Mouse (Mus musculus) cerebellum, postnatal 14 days (tissue): ENCODE results near the gene Brf1.

Experiments
- DNase-seq, 2 experiments: peaks; one replicate each; pipeline ENCODE4 v3.0.0; 2021; ENCODE audit warnings: mixed read lengths in 2 of 2

The Brf1 gene

DNA sequence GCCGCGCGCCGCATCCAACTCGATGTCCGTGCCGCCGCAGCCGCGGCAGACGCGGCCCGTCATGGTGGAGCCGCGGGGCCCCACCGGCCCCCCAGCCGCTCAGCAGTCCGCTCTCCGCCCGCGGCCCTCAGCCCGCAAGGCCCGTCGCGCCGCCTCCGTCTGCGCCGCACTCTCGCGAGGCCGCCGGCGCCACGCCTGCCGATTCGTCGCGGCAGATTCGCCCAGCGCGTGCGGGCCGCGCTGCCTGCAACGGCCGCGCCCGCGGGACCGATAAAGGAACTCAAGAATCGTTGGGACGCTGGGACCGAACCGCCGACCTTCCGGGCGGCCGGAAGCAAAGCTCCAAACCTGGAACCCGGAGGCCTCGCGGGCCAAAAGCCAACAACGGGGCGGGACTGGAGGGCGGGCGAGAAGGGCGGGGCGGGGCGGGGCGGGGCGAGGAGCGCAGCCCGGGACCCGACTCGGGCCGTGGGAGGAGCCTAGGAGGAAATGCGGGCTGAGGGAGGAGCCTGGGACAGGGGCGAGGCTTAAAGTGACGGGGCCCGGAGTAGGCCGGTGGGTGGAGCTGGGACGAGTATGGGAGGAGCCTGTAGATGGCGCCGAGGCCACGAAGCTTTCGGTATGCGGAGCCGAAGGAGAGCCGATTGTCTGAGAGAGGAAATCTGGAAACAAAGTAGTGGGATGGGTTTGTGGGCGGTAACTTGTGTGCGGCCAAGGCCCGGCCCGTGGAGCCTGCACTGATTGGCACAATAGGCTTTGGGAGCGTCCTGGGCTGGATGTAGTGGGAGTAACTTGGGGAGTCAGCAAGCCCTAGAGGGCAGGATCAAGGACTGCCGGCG lies at the start of gene Brf1:
Brf1 (minus strand) TSS at position 411 of the 839 bp plus-strand sequence.
- DNase-seq, result peak; percentile 96 to 97

GRCm38 (mm10) chr12:113049836-113050235 lies 49.3 kb upstream of the Brf1 start:
- no peak for DNase-seq

DNA sequence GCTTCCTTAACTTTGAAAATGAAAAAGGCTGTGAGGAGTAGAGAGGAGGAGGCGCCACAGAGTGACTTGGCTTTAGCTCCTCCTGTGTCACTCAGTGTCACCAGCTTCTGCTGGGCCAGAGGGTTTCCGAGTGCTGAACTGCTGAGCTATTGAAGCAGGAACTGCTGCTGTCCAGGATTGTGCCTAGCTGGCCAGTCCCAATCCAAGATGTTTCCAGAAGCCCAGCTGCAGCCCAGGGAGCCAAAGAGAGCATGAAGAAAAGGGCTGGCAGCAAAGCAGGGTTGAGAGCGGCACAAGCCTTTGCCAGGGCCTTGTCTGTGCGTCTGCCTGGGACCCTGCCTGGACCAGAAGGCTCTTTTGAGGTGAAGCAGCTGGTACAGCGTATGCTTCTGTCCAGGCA lies 47.6 kb upstream of the Brf1 start:
- no peak for DNase-seq

DNA sequence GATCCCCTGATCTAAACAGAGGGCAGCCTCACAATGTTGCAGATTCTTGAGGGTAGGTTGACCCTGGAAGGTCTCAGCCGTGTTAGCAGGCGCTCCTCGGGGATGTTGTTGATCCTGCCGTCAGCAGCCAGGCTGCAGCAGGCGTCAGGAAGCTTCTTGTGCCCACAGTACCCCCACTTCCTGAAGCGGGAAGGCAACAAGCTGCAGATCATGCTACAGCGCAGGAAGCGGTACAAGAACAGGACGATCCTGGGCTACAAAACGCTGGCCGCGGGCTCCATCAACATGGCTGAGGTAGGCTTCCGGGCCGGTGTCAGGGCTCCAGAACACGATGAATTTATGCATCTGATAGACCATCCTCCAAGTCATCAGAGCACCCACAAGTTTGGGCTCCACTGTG lies 46.4 kb upstream of the Brf1 start:
- no peak for DNase-seq

- DNase-seq, result peak; percentile 82
These were observed 44.6 kb upstream of the Brf1 start for GRCm38 (mm10) chr12:113044916-113045677.

DNA sequence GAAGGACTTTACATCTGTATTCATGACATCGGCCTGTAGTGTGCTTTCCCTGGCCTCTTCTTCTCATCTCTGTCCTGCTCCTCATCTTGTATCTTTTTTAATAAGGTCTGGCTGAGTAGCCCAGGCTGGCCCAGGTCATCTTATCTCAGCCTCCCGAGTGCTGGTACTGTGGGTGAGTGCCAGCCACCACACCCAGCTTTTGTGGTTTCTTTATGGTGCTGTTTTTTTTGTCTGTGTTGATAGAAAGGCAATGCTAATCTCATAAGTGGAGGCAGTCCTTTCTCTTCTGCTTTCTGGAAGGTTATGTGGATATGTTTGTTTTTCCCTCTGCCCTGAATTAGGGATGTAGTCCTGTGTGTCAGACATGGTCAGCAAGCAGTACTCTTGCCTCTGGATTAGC lies 42.0 kb upstream of the Brf1 start:
- DNase-seq, result no peak

DNA sequence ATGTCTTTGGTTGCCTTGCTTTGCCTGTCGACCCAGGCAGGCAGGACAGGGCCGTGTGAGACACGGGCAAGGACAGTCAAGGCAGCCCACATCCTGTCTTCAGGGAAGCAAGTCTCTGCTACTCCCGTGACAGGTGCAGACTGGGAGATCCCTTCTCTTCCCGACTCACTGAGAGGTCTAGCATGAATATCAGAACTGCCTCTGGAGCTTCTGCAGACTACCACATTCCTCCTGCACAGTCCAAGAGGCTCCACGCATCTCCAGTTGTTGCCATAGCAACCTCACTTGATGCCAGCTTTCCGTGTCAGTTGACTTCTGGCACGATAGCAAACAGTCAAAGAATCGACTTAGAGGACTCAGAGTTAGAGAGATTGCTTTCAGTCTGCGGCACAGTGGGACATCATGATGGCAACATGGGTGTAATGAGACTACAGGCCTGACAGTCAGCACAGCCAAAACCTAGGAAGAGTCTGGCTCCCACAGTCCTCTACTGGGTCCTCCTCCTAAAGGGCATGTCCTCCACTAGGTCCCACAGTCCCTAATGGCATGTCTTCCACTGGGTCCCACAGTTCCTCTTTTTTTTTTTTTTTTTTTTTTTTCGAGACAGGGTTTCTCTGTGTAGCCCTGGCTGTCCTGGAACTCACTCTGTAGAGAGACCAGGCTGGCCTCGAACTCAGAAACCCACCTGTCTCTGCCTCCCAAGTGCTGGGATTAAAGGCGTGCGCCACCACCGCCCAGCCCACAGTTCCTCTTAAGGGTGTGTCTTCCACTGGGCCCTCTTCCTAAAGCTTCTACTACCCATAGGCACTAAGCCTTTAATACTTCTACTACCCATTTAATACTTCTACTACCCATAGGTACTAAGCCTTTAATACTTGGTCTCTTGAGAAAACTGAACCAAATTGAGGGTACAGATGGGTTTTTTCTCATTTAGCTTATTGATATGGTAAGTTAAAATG lies 41.3 kb upstream of the Brf1 start:
- DNase-seq, result peak; percentile 82 to 87

DNA sequence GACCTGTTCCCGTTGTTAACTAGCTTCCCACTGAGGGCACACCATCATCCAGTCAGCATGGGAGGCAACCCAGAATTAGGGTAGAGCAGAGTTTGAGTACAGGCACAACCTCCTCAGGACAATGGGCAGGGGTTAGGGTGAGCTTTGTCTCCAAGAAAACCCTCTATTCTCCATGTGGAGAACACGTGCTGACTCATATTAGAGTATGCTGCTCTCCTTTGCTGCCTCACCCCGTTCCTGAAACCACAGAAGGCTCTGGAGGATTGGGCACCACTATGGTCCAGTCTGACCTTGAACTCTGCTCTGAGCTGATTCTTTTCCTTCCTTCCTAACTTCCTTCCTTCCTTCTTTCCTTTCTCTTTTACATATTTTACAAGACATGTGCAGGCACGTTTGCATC lies 37.9 kb upstream of the Brf1 start:
- no peak for DNase-seq

DNA sequence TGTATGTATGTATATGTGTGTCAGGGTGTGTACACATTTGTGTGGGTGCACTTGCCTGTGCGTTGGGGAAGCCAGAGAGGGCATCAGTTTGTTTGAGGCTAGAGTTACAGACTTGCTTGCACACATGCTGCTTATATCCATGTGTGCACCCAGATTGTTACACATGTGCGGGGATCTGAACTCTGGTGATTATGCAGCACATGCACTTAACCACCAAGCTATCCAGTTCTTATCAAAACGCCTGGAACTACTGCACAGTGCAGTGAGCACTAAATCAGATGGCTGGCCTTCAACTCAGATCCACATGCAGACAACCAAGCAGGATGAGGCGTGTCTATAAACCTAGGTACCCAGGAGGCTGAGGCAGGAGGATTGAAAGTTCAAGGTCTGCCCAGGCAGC lies 36.5 kb upstream of the Brf1 start:
- DNase-seq, result no peak

DNA sequence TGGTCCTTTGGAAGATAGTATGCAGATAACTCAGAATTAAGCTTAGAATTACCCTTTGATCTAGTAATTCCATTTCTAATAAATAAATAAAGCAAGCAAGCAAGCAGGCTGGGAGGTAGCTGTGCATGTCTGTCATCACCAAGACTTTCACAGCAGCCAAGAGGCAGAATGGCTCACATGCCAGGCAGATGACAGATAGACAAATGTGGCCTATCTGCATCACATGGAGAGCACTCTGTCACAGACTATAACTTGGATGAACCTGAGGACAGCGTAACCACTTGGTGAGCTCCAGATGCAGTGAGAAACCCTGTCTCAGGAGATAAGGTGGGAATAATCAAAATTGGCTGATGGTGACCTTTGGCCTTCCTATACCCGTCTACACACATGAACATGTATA lies 34.6 kb upstream of the Brf1 start:
- no peak for DNase-seq

GRCm38 (mm10) chr12:113032296-113033250 lies 32.1 kb upstream of the Brf1 start:
- peak; percentile 43 to 52 for DNase-seq

DNA sequence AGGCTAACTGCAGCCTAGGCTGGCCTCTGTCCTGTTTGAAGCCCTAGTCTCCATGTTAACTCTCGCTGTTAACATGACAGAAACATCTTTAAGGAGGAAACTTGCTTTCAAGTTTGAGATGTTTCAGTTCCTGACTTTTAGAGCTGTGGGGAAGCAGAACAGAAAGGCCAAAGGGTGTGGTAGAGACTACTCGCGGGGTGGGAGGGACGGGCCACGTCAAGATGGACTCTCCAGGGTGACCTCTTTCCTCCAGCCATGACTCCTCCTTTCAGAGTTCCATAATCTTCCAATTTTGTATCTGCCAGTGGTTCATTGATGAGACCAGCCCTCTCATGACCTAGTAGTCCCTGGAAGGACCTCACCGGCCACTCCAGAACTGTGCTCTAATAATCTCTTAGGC lies 30.9 kb upstream of the Brf1 start:
- DNase-seq, result no peak

GRCm38 (mm10) chr12:113030993-113031392 lies 30.5 kb upstream of the Brf1 start:
- no peak for DNase-seq

DNA sequence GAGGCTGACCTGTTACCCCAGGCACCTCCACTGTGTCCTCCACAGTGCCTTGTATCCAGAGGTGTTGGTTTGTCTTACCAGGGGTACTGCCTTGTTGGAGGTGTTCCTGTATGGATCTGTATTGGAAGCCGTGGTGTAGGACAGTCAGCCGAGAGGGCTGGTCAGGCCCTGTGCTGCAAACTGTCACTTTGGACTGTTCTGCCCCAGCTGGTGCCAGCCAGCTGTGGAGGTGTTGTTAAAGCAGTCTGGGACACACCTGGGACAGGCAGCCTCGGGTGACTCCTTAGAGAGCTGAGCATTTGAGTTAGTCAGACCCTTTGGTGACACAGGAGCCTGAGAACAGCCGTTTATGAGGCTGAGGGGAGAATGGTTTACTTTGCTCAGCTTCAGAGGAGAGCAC lies 29.5 kb upstream of the Brf1 start:
- no peak for DNase-seq

DNA sequence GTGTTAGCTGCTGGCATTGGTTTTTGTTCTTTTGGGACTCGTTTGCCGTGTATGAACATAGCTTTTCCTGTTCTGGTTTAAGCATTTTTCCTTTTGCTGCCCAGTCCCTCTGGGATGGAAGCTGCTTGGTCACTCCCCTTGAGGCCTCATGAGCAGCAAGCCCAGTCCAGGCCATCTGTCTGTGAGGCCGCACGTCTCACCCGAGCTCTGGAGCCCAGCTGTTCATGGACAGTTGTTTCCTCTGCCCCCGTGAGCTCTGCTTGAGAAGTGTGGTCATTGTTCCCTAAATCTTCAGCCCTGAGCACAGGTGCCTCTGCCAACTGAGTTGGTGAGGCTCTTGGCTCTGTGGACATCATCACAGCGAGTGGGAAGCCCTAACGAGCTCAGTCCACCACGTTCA lies 28.4 kb upstream of the Brf1 start:
- DNase-seq, result peak in 1 of 2 experiments; percentile 38

DNA sequence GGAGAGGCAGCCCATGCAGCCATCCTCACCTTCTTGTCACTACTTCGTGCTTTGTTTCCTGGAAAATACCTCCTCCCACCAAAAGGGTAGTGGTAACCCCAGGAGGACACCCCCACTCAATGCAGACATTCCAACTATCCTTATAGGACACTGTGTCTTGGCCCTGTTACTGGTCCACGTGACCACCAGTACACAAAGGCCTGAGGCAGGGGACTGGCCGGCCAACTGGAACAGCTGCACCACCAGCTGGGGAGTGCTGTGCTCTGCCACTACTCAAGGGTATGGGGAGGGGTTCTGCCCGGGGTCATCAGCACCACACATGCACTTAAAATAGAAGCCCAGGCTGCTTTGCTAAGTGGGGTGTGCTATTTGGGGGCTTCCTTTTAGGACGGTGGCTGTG lies 27.6 kb upstream of the Brf1 start:
- no peak for DNase-seq

GRCm38 (mm10) chr12:113027495-113027894 lies 27.0 kb upstream of the Brf1 start:
- no peak for DNase-seq

DNA sequence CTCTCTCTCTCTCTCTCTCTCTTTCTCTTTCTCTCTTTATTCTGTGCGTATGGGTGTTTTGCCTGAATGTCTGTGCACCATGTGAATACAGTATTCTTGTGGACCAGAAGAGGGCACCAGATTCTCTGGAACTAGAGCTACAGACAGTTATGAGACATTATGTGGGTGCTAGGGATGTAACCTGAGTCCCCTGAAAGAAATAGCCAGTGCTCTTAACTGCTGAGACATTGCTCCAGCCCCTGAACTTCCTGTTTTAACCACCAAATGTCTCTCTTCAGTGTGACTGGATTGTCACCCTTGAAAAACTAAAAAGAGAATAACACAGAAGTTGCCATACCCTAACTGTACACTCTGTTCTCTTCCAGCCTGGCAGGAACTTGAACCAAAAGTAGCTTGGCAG lies 26.1 kb upstream of the Brf1 start:
- DNase-seq, result no peak

GRCm38 (mm10) chr12:113023082-113023481 lies 22.6 kb upstream of the Brf1 start:
- DNase-seq, result no peak

DNA sequence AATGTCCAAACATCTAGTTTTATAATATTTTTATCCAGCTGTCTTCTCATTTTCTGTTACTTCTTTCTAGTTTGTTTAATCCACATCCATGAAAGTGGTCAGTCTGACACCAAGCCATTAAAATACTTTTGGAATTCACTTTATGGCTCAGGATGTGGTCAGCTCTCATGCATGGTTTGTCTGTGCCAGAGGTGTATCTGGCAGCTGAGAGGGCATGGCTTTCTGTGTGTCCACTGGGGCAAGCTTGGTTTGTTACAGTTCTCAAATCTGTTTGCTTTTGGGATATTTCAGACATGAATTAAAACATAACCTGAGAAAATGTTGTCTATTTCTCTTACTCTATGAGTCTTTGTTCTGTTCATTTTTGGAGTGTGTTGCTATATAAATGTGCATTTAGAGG lies 21.0 kb upstream of the Brf1 start:
- no peak for DNase-seq

GRCm38 (mm10) chr12:113018763-113019162 lies 18.3 kb upstream of the Brf1 start:
- DNase-seq, result no peak
